Mouse (Mus musculus) midbrain, embryonic 16.5 days (tissue): ENCODE data around the gene D11Wsu47e. TPM values are rescaled to one million over a fixed set of nuclear protein-coding genes. Genes with fewer than 3 reads are reported as not detected.

Experiments
- polyA plus RNA-seq: library from polyadenylated mRNA; unstranded; fragments of >200 nt; fragmentation: Nextera tagmentation; extraction: Ambion mirVana; gene quantifications from 2 replicates; pipeline ENCODE4 v1.2.1, GENCODE M21; 2015

The D11Wsu47e gene
- polyA plus RNA-seq, 1 experiment from 2014 or later = 24.5 TPM

Other genes with a start within 250 kb of the D11Wsu47e start
- 15.5 and 17.3 TPM in 2 replicates for gene Sstr2, start 65.1 kb upstream of the D11Wsu47e start, polyA plus RNA-seq
- gene Cog1, start 35.2 kb upstream of the D11Wsu47e start, polyA plus RNA-seq = 32.4 and 36.3 TPM in 2 replicates
- gene Slc39a11, start 34.3 kb upstream of the D11Wsu47e start, polyA plus RNA-seq = 37.6 and 38.5 TPM in 2 replicates
- gene Fam104a, start 257 bp upstream of the D11Wsu47e start, polyA plus RNA-seq = 37.4 and 37.9 TPM in 2 replicates
- 0.25 and 0.58 TPM in 2 replicates for gene Cpsf4l, start 25.6 kb downstream of the D11Wsu47e start, polyA plus RNA-seq
- 73.2 and 75.0 TPM in 2 replicates for gene Cdc42ep4, start 67.5 kb downstream of the D11Wsu47e start, polyA plus RNA-seq